Mouse (Mus musculus) urinary bladder, postnatal 10 days (tissue): ENCODE data around the gene Dnaaf2.
A peak's percentile ranks its signal among the peaks of the same experiment; 100 is the strongest.
"Not testable (repeated sequence)": the region's sequence is repeated elsewhere in the genome, so short reads cannot be mapped to it uniquely, and the experiment has no call there.

Source experiments
- DNase-seq: peaks from one replicate; pipeline ENCODE4 v3.0.0; 2022; ENCODE audit warnings: low spot score

Gene Dnaaf2

GRCm38 (mm10) chr12:69197378-69198163, 658 bp downstream of the Dnaaf2 start:
- no peak for DNase-seq

GRCm38 (mm10) chr12:69196444-69197377, 1.5 kb downstream of the Dnaaf2 start, which contains the start of gene Gm49383:
TSS of gene Gm49383 (minus strand) at chr12:69197104.
- no peak for DNase-seq

DNA sequence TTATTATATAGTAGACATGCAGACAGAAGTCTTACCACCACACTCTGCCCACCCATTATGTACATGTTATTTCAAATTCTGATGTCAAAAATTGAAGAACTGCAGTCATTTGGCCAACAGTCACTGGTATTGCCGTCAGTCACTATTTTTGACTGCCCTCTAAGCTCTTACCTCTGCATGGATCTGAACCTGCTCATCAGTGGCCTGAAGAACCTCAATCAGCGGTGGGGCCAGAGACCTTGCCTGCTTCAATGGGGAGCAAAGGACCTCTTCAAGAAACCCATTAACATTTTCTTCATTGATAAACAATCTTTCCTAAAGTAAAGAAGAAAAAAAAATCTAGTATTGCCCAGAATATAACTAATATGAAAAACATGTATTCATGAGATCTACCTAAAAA, 5.6 kb downstream of the Dnaaf2 start:
- no peak for DNase-seq

GRCm38 (mm10) chr12:69191396-69191795, 6.8 kb downstream of the Dnaaf2 start:
- DNase-seq = no peak

DNA sequence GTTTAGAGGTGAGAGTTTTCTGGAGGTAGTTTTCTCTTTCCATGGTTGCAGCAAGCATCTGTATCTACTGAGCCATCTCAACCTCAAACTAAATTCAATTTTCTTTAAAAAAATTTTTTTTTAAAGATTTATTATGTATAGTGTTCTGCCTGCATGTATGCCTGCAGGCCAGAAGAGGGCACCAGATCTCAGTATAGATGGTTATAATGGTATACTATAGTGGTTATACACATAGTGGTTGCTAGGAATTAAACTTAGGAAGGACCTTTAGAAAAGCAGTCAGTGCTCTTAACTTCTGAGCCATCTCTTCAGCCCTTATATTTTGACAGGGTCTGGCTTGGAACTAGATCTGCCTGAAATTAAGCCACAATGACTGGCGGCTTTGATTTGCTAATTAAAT, 7.7 kb downstream of the Dnaaf2 start:
- no peak for DNase-seq

GRCm38 (mm10) chr12:69190074-69190473, 8.2 kb downstream of the Dnaaf2 start:
- no peak for DNase-seq

GRCm38 (mm10) chr12:69186811-69187471, 11.3 kb downstream of the Dnaaf2 start:
- DNase-seq = no peak

DNA sequence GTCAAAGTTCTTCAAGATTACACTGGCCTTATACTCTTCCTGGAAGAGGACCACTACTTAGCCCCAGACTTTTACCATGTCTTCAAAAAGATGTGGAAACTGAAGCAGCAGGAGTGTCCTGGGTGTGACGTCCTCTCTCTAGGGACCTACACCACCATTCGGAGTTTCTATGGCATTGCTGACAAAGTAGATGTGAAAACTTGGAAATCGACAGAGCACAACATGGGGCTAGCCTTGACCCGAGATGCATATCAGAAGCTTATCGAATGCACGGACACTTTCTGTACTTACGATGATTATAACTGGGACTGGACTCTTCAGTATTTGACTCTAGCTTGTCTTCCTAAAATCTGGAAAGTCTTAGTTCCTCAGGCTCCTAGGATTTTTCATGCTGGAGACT, 12.9 kb downstream of the Dnaaf2 start:
- no peak for DNase-seq

DNA sequence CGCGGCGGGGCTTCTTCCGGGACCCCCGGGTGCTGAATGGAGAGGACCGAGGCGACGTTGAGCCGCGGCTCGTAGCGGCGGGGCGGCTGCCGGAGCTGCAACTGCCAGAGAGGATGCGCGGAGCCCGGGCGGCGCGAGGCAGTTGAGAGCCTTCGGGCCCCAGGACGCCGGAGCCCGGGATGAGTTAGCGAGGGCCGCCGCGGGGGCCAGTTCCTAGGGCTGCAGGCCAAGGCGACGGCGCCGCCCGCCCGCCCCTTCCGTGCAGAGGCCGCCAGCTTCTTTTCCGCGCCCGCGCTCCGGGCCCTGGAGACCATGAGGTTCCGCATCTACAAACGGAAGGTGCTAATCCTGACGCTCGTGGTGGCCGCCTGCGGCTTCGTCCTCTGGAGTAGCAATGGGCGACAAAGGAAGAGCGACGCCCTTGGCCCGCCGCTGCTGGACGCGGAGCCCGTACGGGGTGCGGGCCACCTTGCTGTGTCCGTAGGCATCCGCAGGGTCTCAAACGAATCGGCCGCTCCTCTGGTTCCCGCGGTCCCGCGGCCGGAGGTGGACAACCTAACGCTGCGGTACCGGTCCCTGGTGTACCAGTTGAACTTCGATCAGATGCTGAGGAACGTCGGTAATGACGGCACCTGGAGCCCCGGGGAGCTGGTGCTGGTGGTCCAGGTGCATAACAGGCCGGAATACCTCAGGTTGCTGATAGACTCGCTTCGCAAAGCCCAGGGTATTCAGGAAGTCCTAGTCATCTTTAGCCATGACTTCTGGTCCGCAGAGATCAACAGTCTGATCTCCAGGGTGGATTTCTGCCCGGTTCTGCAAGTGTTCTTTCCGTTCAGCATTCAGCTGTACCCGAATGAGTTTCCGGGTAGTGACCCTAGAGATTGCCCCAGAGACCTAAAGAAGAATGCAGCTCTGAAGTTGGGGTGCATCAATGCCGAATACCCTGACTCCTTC, 13.6 kb downstream of the Dnaaf2 start:
- DNase-seq = no peak

- peak; percentile 98 for DNase-seq
These were observed 14.5 kb downstream of the Dnaaf2 start, which contains the start of the genes Rpl36al and Mgat2 for GRCm38 (mm10) chr12:69183583-69184308. TSS of gene Rpl36al (minus strand) at chr12:69184083. TSS of gene Mgat2 (plus strand) at chr12:69184157.

DNA sequence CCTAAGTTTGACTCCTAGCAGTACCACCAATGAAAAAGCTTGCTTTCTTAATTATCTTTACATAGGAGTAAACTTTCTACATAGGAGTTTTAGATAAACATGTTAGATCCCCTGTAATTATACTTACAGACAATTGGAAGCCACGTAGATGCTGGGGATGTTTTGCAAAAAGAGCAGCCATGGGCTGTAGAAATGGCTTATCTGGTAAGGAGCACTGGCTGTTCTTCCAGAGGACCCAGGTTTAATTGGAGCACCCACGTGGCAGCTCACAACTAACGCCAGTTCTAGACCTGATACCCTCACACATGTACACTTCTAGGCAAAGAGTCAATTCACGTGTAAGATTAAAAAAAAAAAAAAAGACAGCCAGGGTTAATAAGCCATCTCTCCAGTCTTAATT, 16.4 kb downstream of the Dnaaf2 start:
- no peak for DNase-seq

- no peak for DNase-seq
These were observed 18.9 kb downstream of the Dnaaf2 start for GRCm38 (mm10) chr12:69179371-69179770.

DNA sequence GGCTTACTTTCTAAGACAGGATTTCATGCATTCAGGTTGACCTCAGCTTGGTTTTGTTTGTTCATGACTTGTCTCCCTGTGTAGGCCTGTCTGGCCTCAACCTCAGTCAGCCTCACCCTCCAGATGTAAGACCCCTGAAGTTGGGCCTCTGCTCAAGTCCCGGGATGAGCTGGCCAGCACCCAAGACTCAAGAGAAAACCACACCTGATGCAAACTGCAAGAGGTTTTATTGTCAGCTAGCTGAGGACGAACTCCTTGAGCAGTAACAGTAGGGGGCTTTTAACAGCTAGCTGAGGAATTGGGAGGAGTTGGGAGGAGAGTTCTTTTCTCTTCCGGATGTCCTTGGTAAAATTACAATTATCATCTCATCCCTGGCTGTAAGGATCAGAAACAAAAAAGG, 20.7 kb downstream of the Dnaaf2 start:
- DNase-seq = no peak

GRCm38 (mm10) chr12:69175975-69176374, 22.3 kb downstream of the Dnaaf2 start:
- DNase-seq = no peak

DNA sequence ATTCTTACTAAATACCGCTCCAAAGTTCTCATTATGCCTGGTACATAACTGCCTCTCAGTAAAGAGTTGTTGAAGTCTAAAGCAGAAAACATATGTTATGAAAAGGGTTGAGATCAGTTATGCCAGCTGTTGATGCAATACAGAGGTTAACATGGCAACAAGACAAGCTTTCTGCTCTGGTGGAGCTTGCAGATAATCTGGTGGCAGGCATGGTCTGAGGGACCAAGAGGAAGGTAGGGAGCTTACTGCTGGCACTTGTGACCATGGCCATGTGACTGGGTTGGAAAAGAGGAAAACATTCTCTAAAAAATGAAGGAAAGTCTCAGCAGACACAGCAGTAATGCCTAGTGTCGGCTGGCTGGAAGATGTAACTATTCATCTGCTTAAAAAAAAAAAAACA, 26.9 kb downstream of the Dnaaf2 start:
- no peak for DNase-seq

DNA sequence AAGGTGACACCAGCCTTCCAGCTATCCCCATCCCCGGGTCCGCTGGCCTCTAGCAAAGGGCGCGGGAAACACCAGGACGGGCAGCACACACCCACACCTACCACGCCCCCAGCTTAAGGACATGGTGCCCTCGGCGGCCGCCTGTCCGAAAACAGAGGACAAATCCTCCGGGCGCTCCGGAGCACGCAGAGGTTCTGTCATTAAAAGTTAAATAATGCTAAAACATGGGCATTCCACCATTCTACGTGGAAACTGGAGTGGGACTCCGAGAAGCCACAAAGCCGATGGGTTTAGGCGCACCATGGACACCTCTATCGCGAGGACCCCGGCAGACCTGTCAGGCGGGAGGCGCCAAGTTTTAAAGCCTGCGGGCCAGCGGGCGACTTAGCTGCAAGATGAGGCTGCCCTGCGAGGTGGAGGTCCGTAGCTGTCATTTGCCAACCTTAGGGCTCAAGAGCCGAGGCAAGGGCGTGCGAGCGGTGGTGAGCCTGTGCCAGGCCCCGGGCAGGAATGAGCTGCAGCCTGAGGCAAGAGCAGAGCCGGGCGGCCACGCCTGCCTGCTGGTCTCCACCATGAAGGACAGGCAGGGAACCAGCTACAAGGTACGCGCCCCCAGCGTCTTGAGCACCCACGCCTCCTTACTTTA, 29.6 kb downstream of the Dnaaf2 start, which contains the start of gene Lrr1:
Gene Lrr1 (plus strand): TSS at position 354 of the 646 bp plus-strand sequence.
- DNase-seq = peak; percentile 47

DNA sequence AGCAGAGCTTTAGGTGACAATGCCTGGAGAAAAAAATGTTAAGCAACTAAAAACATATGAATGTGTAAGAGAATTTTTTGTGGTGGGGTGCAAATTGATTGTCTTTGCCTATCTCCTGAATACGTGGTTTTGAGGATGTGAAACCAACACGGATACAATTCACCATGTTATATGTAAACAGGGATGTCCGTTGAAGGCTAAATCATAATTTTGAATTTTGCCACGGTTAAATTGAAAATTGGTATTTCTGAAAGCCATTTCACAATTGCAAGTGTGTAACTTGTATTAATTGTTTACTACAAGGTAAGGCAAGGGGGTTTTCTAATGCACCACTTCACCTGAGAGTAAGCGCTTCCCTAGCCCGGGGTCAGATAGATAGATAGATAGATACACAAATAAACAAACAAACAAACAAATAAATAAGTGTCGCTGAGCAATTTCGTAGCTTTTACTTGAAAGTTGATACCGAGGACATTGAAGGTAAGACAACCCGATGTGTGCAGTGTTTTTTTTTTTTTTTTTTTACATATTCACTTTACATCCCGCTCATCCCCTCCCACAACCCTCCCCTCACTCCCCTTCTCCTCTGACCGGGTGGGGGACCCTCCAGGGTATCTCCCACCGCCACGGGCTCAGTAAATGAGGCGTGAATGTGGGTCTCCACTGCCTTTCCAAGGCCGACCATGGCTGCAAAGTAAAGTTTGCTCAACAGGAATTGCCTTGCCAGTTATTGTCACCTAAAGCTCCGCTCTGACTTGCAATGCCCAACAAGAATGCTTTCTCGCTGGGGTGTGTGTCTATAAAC, 30.4 kb downstream of the Dnaaf2 start:
- DNase-seq = no peak

DNA sequence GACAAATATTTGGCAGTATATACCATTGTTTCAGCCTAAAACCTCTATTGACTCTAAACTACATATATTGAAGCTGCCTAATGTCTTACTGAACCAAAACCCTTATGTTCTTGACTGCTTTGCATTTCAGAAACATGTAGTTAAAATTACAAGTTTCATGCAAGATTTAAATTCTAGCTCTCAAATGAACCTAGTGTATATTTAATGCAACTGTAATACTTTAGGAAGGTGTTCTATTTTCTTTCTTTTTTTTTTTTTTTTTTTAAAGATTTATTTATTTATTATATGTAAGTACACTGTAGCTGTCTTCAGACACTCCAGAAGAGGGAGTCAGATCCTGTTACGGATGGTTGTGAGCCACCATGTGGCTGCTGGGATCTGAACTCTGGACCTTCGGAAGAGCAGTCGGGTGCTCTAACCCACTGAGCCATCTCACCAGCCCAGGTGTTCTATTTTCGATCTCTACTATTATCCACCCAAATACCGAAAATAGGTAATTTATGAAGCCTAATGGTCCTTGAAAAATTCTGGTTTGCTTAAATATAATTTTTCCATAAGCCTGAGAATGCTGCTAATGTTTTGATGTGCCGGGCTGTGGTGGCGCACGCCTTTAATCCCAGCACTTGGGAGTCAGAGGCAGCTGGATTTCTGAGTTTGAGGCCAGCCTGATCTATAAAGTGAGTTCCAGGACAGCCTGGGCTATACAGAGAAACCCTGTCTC, 31.2 kb downstream of the Dnaaf2 start:
- DNase-seq = not testable (repeated sequence)
